Mouse (Mus musculus): ENCODE measurements at regions not wholly inside any gene's neighbourhood (a gene's known extent, or its start where the extent isn't known, plus 50 kb on each side); places are given as distances from the start of the nearest gene placed in this dataset.

DNA sequence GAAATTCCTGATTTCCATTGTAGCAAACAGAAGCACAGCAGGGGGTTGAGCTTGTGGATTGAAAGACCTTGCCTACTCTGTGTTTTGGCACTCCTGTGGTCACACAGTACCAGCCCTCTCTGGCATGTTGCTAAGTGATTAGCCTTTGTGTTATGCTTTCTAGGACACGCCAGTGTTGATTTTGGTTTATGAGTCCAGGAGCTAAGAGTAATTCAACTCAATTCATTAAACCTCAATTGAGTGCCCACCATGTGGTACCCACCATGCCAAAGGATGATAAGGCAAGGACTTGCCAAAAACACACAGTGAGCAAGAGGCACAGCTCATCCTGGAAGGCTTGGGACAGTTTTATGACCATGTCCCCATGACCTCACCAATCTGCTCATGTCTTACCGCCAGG lies 221.1 kb upstream of the Sox14 start:
- no peak for DNase-seq (ENCODE audit: low spot score in 2 of 2)

DNA sequence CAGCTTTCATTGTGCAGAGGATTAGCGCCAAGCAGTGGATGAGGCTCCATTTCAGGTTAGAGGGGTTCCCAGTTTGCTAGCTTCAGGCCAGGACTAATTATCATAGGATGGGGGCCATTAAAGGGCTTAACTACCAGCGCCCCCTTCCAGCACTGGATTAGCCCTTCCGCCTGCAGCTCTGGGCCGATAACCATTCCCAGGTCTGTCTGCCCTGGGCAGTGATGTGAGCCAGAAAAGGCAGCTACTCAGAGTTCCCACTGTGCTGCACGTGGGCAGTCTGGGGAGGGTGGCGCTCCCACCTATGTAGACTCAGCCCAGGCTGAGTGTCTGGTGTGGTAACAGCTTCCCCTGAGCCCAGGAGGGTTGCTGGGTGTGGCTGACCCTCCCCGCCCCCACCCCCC lies 219.6 kb upstream of the Sox14 start:
- no peak for DNase-seq (ENCODE audit: low spot score in 2 of 2)

DNA sequence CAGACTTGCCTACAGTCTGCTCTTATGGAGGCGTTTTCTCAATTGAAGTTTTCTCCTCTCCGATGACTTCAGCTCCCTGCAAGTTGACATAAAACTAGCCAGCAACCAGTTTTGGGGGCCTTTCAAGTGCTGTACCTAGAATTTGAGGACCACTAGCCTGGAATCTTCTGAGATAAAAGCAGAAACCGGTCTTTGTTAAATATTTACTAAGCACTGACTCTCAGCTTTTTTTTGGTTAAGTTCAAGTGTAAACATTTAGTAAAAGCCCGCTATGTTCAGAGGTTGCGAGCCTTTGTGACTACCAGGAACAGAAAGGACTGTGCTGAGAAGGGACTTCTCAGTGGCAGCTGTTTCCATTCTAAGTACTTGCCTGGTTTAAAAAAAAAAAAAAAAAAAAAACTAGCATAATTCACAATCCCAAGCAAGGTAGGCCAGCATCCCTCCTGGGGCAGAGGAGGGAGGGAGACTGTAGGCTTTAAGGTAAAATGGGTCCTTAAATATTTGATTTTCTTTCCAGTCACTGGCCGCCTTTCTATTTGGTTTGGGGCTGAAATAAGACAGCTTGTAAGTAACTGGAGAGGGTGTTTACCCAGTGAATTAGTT lies 219.1 kb upstream of the Sox14 start:
- DNase-seq (ENCODE audit: low spot score in 2 of 2), result no peak

DNA sequence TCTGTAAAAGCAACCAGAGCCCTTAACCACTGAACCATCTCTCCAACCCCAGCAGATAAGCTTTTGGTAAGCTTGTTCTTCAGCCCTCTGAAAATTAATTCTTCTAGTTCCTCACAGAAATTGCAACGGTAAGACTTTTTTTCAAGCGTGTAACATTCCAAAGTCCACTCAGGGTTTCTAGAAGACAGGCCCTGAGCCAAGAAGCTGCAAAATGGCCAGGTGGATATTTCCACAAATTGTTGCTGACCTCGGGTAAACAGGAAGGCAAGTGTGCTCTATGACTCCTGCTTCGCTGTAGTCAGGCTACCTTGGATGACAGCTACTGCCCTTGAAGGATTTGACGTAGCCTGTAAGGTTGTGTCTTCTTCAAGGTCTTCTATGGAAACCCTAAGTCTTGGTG lies 195.2 kb upstream of the Sox14 start:
- DNase-seq (ENCODE audit: low spot score in 2 of 2), result no peak

DNA sequence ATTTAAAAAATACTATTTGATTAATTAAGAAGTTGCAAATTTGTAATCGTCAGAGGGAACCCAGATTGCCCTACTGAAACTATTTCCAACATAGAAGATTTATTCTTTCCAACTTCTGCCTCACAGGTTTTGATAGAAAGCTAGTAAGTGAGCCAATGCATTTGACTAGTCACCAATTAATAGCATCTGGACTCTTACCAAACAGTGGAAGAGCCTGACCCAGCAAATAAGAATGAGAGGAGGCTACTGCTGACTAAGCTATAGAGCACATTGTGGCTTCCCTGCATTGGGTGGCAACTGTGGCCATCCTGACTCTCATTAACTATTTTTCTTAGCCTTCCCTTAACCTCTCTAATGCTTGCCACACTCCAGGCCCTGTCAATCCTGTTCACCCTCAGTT lies 182.6 kb upstream of the Sox14 start:
- DNase-seq (ENCODE audit: low spot score in 2 of 2), result no peak

DNA sequence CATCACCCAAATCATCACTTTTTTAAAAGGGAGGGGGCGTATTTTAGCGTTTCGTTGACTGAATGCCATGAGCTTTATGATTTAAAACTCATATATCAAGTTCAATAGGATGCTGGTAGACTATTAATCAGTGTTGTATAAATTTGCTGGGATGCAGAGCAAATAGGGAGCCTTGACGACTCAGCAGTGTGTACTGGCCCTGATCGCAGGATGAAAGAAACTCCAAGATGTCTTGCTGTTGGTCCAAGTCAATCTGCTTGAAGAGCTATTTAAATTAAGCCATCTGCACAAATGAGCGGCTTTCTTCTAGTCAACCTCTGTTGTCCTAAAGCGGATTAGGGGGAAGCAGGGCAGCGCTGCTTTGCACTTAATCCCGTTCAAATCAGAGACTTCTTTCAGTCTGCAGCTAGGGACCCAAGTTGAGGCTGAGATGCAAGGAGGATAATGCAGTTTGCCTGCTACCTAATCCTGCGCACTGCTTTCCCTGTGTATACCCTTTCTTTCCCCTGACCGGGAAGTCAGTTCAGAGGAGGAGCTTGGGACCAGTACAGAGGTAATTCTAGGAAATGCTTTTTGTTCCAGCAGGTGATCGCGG lies 170.3 kb upstream of the Sox14 start:
- no peak for DNase-seq (ENCODE audit: low spot score in 2 of 2)

DNA sequence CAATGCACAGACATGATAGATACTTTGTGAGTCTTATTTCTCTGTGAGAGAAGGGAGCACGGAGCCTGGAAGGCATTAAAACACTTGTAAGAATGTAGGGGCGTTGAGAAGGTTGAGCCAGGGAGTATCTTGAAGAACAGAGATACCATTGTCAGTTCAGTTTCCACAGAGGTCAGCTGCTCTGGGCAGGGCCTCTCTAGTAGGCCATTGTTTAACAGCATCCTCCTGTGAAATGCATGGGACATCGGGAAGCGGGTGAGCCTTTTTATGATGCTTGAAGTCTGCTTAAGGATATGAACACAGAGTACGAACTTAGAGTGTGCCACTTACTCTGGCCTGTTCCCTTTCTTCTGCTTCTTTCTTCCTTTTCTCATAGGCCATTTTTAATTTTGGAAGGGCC lies 169.7 kb upstream of the Sox14 start:
- DNase-seq (ENCODE audit: low spot score in 2 of 2), result no peak

DNA sequence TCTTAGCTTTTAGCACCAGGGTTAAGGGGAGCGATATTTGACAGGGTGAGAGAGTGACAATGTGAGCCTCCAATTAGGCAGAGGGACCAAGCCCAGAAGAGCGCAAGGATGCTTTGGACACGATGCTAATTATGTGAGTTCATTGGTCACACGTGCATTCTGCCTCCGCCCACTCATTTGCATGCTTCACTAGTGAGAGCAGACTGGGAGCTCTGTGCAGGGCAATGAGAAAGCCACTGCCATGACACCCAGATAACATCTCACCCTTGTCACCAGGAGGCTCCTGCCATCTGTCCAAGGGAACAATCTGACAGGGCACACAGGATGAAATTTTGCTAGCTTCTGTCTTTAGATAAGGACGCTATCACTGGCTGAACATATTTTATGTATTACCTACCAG lies 165.8 kb upstream of the Sox14 start:
- DNase-seq (ENCODE audit: low spot score in 2 of 2), result no peak

DNA sequence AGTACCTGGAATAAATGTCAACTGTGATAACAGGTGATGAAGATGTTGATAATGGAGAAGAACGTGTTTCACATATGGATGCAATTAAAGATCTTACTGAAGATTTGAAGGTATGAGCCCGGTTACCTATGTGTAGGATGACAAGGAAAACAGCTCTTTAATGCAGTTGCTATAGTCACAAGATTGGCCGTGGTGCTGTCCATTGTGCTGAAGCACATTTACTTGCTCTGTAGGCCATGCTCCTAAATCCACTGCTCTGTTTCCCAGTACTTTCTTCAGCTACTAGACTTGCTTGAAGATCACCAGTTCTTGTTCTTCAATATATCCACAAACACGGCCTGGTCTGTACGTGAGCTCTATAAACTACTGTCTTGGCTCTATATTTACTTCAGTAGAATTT lies 147.7 kb upstream of the Sox14 start:
- DNase-seq (ENCODE audit: low spot score in 2 of 2), result no peak

DNA sequence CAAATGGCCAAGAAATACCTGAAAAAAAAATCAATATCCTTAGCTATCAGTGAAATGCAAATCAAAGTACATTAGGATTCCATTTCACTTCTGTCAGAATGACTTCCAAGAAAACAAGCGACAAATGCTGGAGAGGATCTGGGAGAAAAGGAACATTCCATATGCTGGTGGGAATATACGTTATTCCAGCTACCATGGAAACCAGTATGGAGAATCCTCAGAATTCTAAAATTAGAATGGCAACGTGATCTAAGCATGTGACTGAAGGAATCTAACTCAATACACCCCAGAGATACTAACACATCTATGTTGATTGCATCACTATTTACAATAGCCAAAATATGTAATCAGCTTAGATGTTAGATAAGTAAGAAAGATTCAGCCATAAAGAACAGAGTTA lies 146.1 kb upstream of the Sox14 start:
- DNase-seq (ENCODE audit: low spot score in 2 of 2), result no peak

DNA sequence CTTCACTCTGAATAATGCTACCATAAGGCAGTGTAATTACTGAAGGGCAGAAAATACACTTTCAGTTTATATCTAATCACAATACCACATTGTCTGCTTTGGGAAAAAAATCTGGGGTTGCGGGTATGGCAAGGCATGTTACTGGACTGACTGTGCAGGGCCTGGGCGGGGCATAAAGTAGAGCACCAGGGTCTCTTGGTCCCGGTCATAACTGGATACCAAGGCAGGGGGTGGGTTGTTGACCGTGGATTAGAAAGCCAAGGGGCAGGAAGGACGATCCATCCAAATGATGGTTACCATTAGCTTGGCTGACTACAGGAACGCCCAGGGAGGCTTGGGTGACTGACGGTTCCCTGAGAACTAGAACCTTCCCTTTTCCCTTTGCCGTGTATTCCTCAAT lies 119.2 kb upstream of the Sox14 start:
- no peak for DNase-seq (ENCODE audit: low spot score in 2 of 2)

DNA sequence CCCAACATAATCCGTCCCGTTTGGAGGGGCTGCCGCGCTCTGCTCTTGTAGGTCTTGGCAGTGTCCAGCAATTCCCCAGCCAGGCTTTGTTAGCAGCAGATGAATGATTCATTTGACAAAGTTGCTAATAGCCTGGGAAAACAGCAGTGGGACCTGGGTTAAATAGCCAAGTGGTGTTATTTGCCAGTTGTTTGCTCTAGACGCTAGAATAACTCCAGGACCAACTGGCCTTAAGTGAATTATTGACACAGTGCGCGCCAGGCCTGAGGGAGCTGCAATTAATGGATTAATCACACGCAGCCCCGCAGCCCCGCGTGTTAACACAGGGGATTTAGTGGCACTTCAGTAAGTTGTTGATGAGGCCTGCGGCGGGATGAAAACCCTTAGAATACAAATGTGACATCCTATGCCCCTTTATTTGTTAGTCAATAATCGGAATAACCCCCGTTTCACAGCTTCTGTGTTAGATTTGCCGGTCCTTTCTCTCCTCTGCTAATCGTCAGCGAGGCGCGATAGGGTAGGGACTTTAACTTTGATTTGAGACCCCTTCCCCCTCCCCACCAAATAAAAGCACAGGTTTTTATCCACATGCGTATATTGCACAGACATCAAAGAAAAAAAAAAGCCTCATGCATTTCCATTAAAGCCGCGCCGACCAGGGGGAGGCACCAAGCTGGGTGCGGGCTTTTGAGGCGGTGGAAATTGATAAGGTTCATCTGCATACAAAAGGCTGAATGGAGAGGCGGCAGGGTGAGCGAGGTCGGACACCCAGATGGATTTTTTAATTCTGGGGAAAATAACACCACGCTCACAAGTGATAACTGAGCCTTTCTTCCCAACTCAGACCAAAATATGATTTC lies 118.5 kb upstream of the Sox14 start:
- no peak for DNase-seq (ENCODE audit: low spot score in 2 of 2)

DNA sequence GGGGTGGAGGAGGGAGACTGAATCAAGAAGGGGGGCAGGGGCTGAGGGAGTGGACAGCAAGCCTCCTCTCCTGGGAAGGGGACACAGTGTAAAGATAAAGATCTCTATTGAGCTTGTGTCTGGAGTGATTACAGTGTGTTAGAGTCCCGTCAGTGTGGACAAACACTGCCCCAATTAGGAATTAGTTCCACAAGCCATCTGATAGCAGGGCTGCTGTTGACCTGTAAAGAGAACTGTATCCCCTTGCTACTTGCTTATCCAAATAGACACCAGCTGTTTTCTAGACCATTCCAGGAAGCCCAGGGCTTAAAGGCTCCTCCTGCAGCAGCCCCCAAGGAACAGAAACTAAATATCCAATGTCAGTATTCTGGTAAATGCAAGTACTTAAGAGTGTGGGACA lies 111.4 kb upstream of the Sox14 start:
- no peak for DNase-seq (ENCODE audit: low spot score in 2 of 2)

DNA sequence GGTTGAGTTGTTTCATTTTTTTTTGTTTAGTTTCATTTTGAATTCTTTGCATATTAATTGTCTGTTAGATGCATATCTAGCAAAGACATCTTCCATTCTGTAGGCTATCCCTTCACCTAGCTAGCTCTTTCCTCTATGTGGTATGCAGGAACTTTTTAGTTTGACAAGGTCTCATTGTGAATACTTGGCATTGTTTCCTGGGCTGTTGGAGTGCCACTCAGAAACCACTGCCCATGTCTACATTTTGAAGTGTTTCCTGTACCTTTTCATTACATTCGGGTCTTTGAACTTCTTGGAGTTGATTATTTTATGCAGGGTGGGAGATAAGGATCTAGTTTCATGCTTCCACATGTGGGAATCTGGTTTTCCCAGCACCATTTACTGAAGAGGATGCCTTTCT lies 104.8 kb upstream of the Sox14 start:
- no peak for DNase-seq (ENCODE audit: low spot score in 2 of 2)

DNA sequence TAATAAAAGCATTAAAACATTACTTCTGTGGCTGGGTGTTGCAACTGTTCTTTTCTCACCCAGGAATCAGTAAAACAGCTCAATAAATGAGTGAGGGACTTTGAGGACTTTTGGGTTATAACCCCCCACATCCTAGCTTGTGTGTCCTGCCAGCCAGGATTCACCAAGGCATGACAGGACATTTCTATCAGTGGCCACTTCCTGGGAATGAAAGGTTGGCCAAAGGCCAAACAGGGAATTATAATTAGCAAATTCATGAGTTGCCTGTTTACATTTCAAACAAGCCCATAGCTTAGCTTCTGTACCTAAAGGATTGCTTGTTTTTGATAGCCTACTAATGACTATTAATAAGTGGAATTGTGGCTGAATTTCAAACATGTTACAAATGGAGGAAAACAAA lies 85.6 kb upstream of the Sox14 start:
- DNase-seq (ENCODE audit: low spot score in 2 of 2), result no peak

DNA sequence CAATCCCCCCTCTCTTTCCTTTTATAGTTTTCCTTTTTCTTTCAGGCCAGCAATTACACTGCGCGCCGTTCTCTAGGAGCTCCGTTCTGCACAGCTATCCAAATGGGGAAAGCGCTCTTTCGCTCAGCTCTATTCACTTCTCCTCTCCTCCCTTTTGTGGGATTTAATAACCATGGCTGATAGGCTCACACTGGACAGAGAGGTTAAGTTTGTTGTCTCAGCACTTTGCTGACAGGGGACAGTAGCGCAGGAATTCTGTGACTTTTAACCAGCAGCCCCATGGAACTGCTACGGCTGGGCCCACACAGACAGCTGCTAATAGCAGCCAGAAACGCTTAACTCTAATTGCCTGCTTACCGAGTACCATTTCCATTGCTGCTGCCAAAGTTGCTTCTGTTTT lies 78.8 kb upstream of the Sox14 start:
- DNase-seq (ENCODE audit: low spot score in 2 of 2), result peak in 1 of 2 experiments; percentile 5

DNA sequence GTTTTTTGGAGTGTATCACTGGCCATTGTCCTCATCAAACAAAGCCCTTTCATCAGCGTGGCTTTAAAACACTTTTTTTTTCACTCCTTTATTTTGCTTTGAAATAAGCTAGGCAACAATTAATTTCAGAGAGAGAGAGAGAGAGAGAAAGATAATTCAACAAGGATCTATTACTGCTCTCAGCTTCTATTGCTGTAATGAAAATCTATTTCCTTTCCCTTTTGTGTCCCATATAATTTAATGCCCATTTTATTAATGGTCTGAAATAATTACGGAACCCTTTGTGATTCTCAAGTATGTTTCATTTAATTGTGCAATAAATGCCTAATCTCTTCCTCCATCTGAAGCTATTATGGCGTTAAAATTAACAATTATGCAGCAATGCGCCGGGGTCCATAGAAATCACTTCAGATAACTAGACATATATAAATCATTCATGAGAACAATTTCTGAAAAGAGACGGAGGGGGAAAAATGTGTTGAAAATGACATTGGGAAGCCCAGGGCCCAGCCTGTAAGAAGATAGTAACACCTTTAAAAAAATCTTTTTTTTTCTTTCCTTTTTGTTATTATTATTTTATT lies 78.2 kb upstream of the Sox14 start:
- DNase-seq (ENCODE audit: low spot score in 2 of 2), result no peak
